Mouse (Mus musculus) CH12.LX (cell line): ENCODE results near the gene Cep41.

Source experiments
- CHD2 ChIP-seq: IDR thresholded peaks from 2 replicates; pipeline ENCODE4 v1.6.1; 2011; ENCODE audit warnings: low read length, improper control_type of control experiment
- CTCF ChIP-seq, 2 experiments: IDR thresholded peaks in 1 of 2; conservative IDR thresholded peaks in 1 of 2; 2 replicates each; pipeline ENCODE4 v1.5.1; 2011 to 2012; ENCODE audit warnings: low read depth in 2 of 2, low read length in 2 of 2, improper control_type of control experiment in 1 of 2, inconsistent platforms in 1 of 2, mild to moderate bottlenecking in 1 of 2, moderate library complexity in 1 of 2
- GABPA ChIP-seq: IDR thresholded peaks from 2 replicates; pipeline ENCODE4 v1.6.1; 2012; ENCODE audit warnings: low read depth, low read length, improper control_type of control experiment, inconsistent platforms; ENCODE audit not compliant: insufficient replicate concordance
- IRF4 ChIP-seq: IDR thresholded peaks from 2 replicates; pipeline ENCODE4 v1.6.1; 2014; ENCODE audit warnings: low read depth, mild to moderate bottlenecking, inconsistent platforms, low read length, improper control_type of control experiment
- POLR2A ChIP-seq: IDR thresholded peaks from 2 replicates; pipeline ENCODE4 v1.6.1; 2011; ENCODE audit warnings: low read depth, mild to moderate bottlenecking, improper control_type of control experiment, low read length
- SIN3A ChIP-seq: IDR thresholded peaks from 2 replicates; pipeline ENCODE4 v1.6.1; 2012; ENCODE audit warnings: low read length, improper control_type of control experiment, inconsistent platforms

GRCm38 (mm10) chr6:30703476-30703875 lies 9.9 kb upstream of the Cep41 start:
- TF ChIP-seq POLR2A = no peak
- TF ChIP-seq CHD2 = no peak
- TF ChIP-seq GABPA = no peak
- no peak for TF ChIP-seq CTCF (conservative IDR thresholded peaks at IDR 0.05 in 1 of 2, IDR thresholded peaks at IDR 0.05 in 1 of 2; ENCODE audit: low read depth in 2 of 2, low read length in 2 of 2)
- no peak for TF ChIP-seq IRF4
- no peak for TF ChIP-seq SIN3A
